Mouse (Mus musculus) forebrain, embryonic 12.5 days (tissue): Measurements from ENCODE around the gene Ccdc148. TPM values are rescaled to one million over a fixed set of nuclear protein-coding genes. Genes with fewer than 3 reads are reported as not detected.

ENCODE experiments used
- ATAC-seq: fragments of 200-750 bp; cut with Nextera tagmentation; 2 replicates; pipeline ENCODE4 v1.8.0; 2017; ENCODE audit warnings: moderate TSS enrichment; ENCODE audit not compliant: low FRiP score
- H3K27ac ChIP-seq: fragments of 300-500 bp; sonication (generic); 2 replicates; pipeline ENCODE4 v1.5.1; 2016; ENCODE audit warnings: mild to moderate bottlenecking
- H3K27me3 ChIP-seq: fragments of 300-500 bp; sonication (generic); 2 replicates; pipeline ENCODE4 v1.6.1; 2016; ENCODE audit warnings: mild to moderate bottlenecking
- H3K36me3 ChIP-seq: fragments of 300-500 bp; sonication (generic); replicated peaks from 2 replicates; pipeline ENCODE4 v1.6.1; 2016; ENCODE audit warnings: mild to moderate bottlenecking
- H3K4me1 ChIP-seq: fragments of 300-500 bp; sonication (generic); 2 replicates; pipeline ENCODE4 v1.6.1; 2016
- H3K4me2 ChIP-seq: fragments of 300-500 bp; sonication (generic); 2 replicates; pipeline ENCODE4 v1.6.1; 2016; ENCODE audit warnings: mild to moderate bottlenecking, moderate library complexity
- H3K4me3 ChIP-seq: fragments of 300-500 bp; sonication (generic); replicated peaks from 2 replicates; pipeline ENCODE4 v1.5.1; 2016; ENCODE audit warnings: mild to moderate bottlenecking
- H3K9ac ChIP-seq: fragments of 300-500 bp; sonication (generic); 2 replicates; pipeline ENCODE4 v1.6.1; 2016; ENCODE audit warnings: mild to moderate bottlenecking
- H3K9me3 ChIP-seq: fragments of 300-500 bp; sonication (generic); 2 replicates; pipeline ENCODE4 v1.6.1; 2016
- WGBS: fragments of 180-500 bp; shearing (Covaris S2); methylation state at CpG from one replicate; pipeline ENCODE4 v1.1.7; 2016; 5-methylcytosine and 5-hydroxymethylcytosine counted together
- polyA plus RNA-seq: library from polyadenylated mRNA; unstranded; fragments of >200 nt; fragmentation: Nextera tagmentation; extraction: Ambion mirVana; gene quantifications from 2 replicates; pipeline ENCODE4 v1.2.1, GENCODE M21; 2016

The Ccdc148 gene
- polyA plus RNA-seq, 1 experiment from 2014 or later, result 2.4 TPM

DNA sequence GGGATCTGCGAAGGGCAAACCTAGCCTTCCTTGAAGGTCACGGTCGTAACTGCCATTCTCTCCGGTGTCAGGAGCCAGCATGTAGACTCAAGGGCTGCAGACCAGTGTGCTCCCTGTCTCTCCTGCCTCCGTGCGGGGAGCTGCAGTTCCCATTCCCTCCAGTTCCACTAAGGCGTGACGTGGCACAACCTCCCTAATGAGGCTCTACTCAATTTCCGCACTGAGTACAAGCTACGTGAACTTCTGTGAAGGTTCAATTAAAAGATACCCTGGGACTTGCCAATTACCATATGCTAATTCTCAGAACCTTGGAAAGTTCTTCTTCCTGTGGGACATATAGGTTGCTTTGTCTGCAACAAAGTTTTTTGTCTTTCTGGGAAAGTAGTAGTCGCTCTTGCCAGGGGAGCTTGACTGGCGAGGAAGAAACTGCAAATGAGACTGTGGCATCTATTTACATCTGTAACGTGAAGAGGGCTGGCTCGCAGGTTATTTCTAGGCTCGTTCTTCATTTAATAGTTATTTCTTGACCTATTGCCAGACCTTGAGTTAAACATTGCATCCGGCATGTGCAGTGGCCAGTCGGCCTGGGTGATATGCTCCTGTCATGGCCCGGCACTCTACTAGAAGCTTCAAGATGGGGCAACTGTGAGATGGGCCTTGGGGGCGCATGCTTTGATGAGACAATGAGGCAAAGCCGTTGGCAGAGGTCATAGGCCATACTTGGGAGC, 328.1 kb downstream of the Ccdc148 start:
- H3K27ac ChIP-seq, result no peak overlapping the region
- H3K9ac ChIP-seq, result no peak overlapping the region
- no peaks in the 10 kb centered on the region for H3K36me3 ChIP-seq
- H3K4me2 ChIP-seq, result no peak overlapping the region
- no peaks in the 10 kb centered on the region for H3K27me3 ChIP-seq
- ATAC-seq, result no peak
- H3K4me1 ChIP-seq, result no peaks in the 10 kb centered on the region
- H3K9me3 ChIP-seq, result no peaks in the 10 kb centered on the region
- H3K4me3 ChIP-seq, result no peak overlapping the region
- 89% methylated on average over 20 of the region's 20 CpGs for WGBS

GRCm38 (mm10) chr2:58829981-58830742, 330.3 kb downstream of the Ccdc148 start:
- no peaks in the 10 kb centered on the region for H3K4me1 ChIP-seq
- ATAC-seq, result no peak
- no peak overlapping the region for H3K27ac ChIP-seq
- no peaks in the 10 kb centered on the region for H3K9me3 ChIP-seq
- no peak overlapping the region for H3K9ac ChIP-seq
- no peak overlapping the region for H3K4me3 ChIP-seq
- H3K36me3 ChIP-seq, result no peaks in the 10 kb centered on the region
- no peaks in the 10 kb centered on the region for H3K27me3 ChIP-seq
- WGBS, result 72% methylated on average over 7 of the region's 7 CpGs
- H3K4me2 ChIP-seq, result no peak overlapping the region

DNA sequence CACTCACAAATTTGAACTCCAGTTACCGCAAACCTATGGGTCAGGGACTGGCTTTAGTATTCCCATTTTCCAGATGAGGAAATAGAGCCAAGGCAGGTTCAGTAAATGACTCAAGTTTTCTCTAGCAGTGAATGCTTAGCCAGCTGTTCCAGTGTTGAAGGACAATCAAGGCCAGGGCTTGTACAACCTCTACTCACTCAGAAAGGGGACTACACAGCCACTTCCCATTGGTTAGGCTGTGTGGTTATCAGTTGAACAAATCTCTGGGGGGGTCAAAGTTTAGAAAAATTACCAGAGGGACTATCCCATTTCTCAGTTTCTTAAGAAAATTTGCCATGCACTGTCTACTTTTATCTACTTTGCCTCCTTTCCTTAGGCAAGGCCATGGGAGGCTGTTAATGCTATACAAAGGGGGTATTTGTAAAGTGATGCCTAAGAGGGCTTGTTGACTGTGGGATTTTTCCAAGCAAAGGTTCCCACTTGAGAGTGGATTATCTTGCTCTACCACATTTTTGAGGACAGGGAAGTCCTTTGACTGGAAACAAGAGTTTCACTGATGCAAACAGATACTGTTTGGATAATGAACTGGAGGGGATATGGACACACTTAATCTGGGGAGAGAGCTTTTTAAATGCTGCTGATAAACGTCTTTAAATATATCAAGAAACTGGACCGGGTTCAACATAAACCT, 331.4 kb downstream of the Ccdc148 start:
- H3K4me3 ChIP-seq, result no peak overlapping the region
- H3K27me3 ChIP-seq, result no peaks in the 10 kb centered on the region
- H3K27ac ChIP-seq, result no peak overlapping the region
- 71% methylated on average over 3 of the region's 3 CpGs for WGBS
- no peaks in the 10 kb centered on the region for H3K4me1 ChIP-seq
- no peaks in the 10 kb centered on the region for H3K36me3 ChIP-seq
- H3K9me3 ChIP-seq, result no peaks in the 10 kb centered on the region
- H3K4me2 ChIP-seq, result no peak overlapping the region
- no peak overlapping the region for H3K9ac ChIP-seq
- ATAC-seq, result no peak

GRCm38 (mm10) chr2:58812941-58813340, 347.5 kb downstream of the Ccdc148 start:
- Histone ChIP-seq H3K27me3 (no peaks in the 10 kb centered on the region), H3K4me1 (no peaks in the 10 kb centered on the region), H3K9ac (no peak overlapping the region), H3K36me3 (no peaks in the 10 kb centered on the region), H3K4me3 (no peak overlapping the region), H3K27ac (no peak overlapping the region), H3K9me3 (no peaks in the 10 kb centered on the region), H3K4me2 (no peak overlapping the region)
- WGBS, result 43% methylated on average over 2 of the region's 2 CpGs
- no peak for ATAC-seq

GRCm38 (mm10) chr2:58799623-58800022, 360.9 kb downstream of the Ccdc148 start:
- 93% methylated on average over 5 of the region's 5 CpGs for WGBS
- H3K4me2 ChIP-seq, result no peak overlapping the region
- H3K36me3 ChIP-seq, result no peaks in the 10 kb centered on the region
- no peaks in the 10 kb centered on the region for H3K9me3 ChIP-seq
- no peak for ATAC-seq
- H3K4me3 ChIP-seq, result no peak overlapping the region
- H3K4me1 ChIP-seq, result peaks cover 5% of the 10 kb centered on the region; the same call in 1 of the 2 replicates
- H3K9ac ChIP-seq, result no peak overlapping the region
- H3K27me3 ChIP-seq, result no peaks in the 10 kb centered on the region
- no peak overlapping the region for H3K27ac ChIP-seq

GRCm38 (mm10) chr2:58799126-58799525, 361.4 kb downstream of the Ccdc148 start:
- no peak for ATAC-seq
- H3K9ac ChIP-seq, result no peak overlapping the region
- no peaks in the 10 kb centered on the region for H3K27me3 ChIP-seq
- 87% methylated on average over 9 of the region's 9 CpGs for WGBS
- H3K4me3 ChIP-seq, result no peak overlapping the region
- no peak overlapping the region for H3K27ac ChIP-seq
- H3K4me2 ChIP-seq, result no peak overlapping the region
- H3K36me3 ChIP-seq, result no peaks in the 10 kb centered on the region
- H3K9me3 ChIP-seq, result no peaks in the 10 kb centered on the region
- H3K4me1 ChIP-seq, result peaks cover 5% of the 10 kb centered on the region; the same call in 1 of the 2 replicates

DNA sequence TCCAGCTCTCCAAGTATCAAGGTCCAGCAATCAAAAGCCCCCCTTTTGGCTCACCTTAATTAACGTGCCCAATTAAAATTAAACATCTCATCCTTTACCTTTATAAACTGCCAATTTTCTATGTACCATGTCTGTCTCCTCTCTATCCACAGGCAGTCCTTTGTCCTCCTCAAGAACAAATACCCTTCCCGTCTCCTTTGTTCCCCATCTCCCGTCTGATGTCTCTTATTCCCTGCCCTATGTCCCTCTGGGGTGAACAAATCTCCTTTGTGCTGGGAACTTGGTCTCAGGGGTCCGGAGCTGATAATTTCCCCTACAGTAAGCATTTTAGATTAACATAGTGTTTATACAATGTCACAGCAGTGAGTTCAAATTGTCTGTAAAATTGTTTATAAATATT, 363.0 kb downstream of the Ccdc148 start:
- Histone ChIP-seq H3K36me3 (no peaks in the 10 kb centered on the region), H3K9ac (no peak overlapping the region), H3K9me3 (no peaks in the 10 kb centered on the region), H3K27ac (no peak overlapping the region), H3K4me2 (no peak overlapping the region), H3K27me3 (no peaks in the 10 kb centered on the region), H3K4me1 (peaks cover 5% of the 10 kb centered on the region; the same call in 1 of the 2 replicates), H3K4me3 (no peak overlapping the region)
- WGBS, result 24% methylated on average over 4 of the region's 4 CpGs
- no peak for ATAC-seq

DNA sequence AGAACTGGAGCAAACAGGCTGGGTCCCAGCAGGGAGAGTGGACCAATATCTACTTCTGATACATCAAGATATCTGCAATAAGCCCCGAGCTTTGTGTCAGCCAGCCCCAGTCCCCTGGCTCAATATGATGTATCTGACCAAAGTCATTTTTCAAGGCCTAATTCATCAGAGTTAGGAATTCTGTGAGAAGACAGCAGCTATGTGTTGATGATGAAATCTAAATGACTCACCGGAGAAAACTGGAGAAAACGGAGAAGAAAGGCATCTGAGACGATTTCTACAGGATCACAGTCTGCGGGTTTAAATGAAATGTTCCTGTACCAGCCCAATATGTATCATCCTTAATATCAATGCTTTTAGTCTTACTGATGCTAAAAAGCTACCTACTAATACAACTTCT, 365.1 kb downstream of the Ccdc148 start:
- H3K4me1 ChIP-seq, result peaks cover 5% of the 10 kb centered on the region; the same call in 1 of the 2 replicates
- H3K4me3 ChIP-seq, result no peak overlapping the region
- ATAC-seq, result no peak
- no peak overlapping the region for H3K4me2 ChIP-seq
- no peaks in the 10 kb centered on the region for H3K27me3 ChIP-seq
- WGBS, result 93% methylated on average over 5 of the region's 5 CpGs
- H3K27ac ChIP-seq, result no peak overlapping the region
- no peak overlapping the region for H3K9ac ChIP-seq
- no peaks in the 10 kb centered on the region for H3K9me3 ChIP-seq
- H3K36me3 ChIP-seq, result no peaks in the 10 kb centered on the region

- no peak overlapping the region for H3K4me2 ChIP-seq
- no peaks in the 10 kb centered on the region for H3K9me3 ChIP-seq
- no peak overlapping the region for H3K27ac ChIP-seq
- 79% methylated on average over 15 of the region's 15 CpGs for WGBS
- H3K36me3 ChIP-seq, result no peaks in the 10 kb centered on the region
- no peak overlapping the region for H3K4me3 ChIP-seq
- no peak overlapping the region for H3K9ac ChIP-seq
- H3K4me1 ChIP-seq, result peaks cover 5% of the 10 kb centered on the region; the same call in 1 of the 2 replicates
- no peak for ATAC-seq
- no peaks in the 10 kb centered on the region for H3K27me3 ChIP-seq
Observed at GRCm38 (mm10) chr2:58794489-58794888, 366.0 kb downstream of the Ccdc148 start.

DNA sequence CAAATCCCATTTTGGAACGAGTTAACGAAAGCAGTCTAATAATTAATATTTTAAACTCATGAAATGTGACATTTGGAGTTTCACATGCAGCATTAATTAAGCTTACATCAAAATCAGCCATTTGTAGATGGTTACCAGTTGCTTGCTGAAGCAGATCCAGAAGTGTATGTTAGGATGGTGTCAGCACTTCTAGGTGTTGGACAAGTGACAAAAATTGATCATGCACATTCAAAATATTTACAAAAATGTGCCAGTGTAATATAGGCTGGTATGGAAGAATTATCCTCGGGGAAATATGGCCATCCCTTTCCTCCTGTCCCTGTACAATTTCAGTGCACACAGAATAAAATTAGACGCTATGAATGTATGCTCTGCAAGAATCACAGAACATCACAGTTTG, 370.1 kb downstream of the Ccdc148 start:
- no peak overlapping the region for H3K4me2 ChIP-seq
- no peaks in the 10 kb centered on the region for H3K36me3 ChIP-seq
- H3K9me3 ChIP-seq, result no peaks in the 10 kb centered on the region
- no peak overlapping the region for H3K27ac ChIP-seq
- H3K4me3 ChIP-seq, result no peak overlapping the region
- WGBS, result 88% methylated on average over 4 of the region's 4 CpGs
- H3K9ac ChIP-seq, result no peak overlapping the region
- H3K4me1 ChIP-seq, result peaks cover 10% of the 10 kb centered on the region; the same call in 1 of the 2 replicates
- H3K27me3 ChIP-seq, result no peaks in the 10 kb centered on the region
- no peak for ATAC-seq

DNA sequence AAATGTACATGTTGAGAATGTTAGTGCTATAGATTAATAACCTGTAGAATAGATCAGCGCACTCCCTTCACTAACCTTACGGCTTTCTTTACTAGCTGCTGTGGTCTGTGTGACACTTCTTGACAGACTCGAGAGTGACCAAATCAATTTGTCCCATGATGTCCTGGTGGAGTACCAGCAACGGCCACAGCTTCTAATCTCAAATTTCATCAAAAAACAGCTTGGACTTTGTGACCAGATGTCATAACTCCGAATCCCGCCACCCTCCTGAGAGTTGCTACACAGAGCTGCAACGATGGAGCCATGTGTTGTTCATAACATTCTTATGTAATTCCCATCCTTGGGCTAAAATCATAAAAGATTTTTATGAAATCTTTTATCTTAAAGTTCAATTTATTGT, 370.5 kb downstream of the Ccdc148 start:
- WGBS, result 93% methylated on average over 7 of the region's 7 CpGs
- no peak overlapping the region for H3K4me2 ChIP-seq
- no peaks in the 10 kb centered on the region for H3K27me3 ChIP-seq
- no peak for ATAC-seq
- no peak overlapping the region for H3K4me3 ChIP-seq
- no peaks in the 10 kb centered on the region for H3K9me3 ChIP-seq
- H3K36me3 ChIP-seq, result no peaks in the 10 kb centered on the region
- H3K9ac ChIP-seq, result no peak overlapping the region
- H3K4me1 ChIP-seq, result peaks cover 10% of the 10 kb centered on the region; the same call in 1 of the 2 replicates
- H3K27ac ChIP-seq, result no peak overlapping the region

- 41% methylated on average over 7 of the region's 7 CpGs for WGBS
- Histone ChIP-seq H3K4me1 (peaks cover 10% of the 10 kb centered on the region; the same call in 1 of the 2 replicates), H3K36me3 (no peaks in the 10 kb centered on the region), H3K9ac (no peak overlapping the region), H3K27ac (no peak overlapping the region), H3K9me3 (no peaks in the 10 kb centered on the region), H3K4me2 (no peak overlapping the region), H3K4me3 (no peak overlapping the region), H3K27me3 (no peaks in the 10 kb centered on the region)
- ATAC-seq, result peak; percentile 44; the same call in 1 of the 2 replicates
Observed at GRCm38 (mm10) chr2:58787360-58787759, 373.1 kb downstream of the Ccdc148 start.
